Mouse (Mus musculus) retina, postnatal 1 day (tissue): ENCODE results near the gene Ssh2.

Experiments
- DNase-seq: peaks from one replicate; pipeline ENCODE4 v3.0.0-alpha.2; 2012

Ssh2 gene

GRCm38 (mm10) chr11:77465111-77465510 lies 249.0 kb downstream of the Ssh2 start:
- DNase-seq = no peak

GRCm38 (mm10) chr11:77466544-77466943 lies 250.5 kb downstream of the Ssh2 start:
- no peak for DNase-seq

- peak; percentile 60 for DNase-seq
Observed at GRCm38 (mm10) chr11:77467157-77467556, 251.1 kb downstream of the Ssh2 start.

- DNase-seq = peak; percentile 79
Observed at GRCm38 (mm10) chr11:77467784-77468183, 251.7 kb downstream of the Ssh2 start.

- DNase-seq = no peak
Observed at GRCm38 (mm10) chr11:77468397-77468796, 252.3 kb downstream of the Ssh2 start.

- DNase-seq = no peak
Observed at GRCm38 (mm10) chr11:77471407-77471806, 255.3 kb downstream of the Ssh2 start.

GRCm38 (mm10) chr11:77472775-77473174 lies 256.7 kb downstream of the Ssh2 start:
- no peak for DNase-seq

- no peak for DNase-seq
Observed at GRCm38 (mm10) chr11:77476216-77476615, 260.1 kb downstream of the Ssh2 start.

- no peak for DNase-seq
Observed at GRCm38 (mm10) chr11:77476895-77477294, 260.8 kb downstream of the Ssh2 start.

- DNase-seq = no peak
Observed at GRCm38 (mm10) chr11:77483043-77483442, 267.0 kb downstream of the Ssh2 start.

- no peak for DNase-seq
Observed at GRCm38 (mm10) chr11:77483510-77484255, 267.6 kb downstream of the Ssh2 start.

GRCm38 (mm10) chr11:77485229-77485628 lies 269.1 kb downstream of the Ssh2 start:
- DNase-seq = no peak

GRCm38 (mm10) chr11:77486798-77487197 lies 270.7 kb downstream of the Ssh2 start:
- peak; percentile 49 for DNase-seq

GRCm38 (mm10) chr11:77488771-77489581 lies 272.9 kb downstream of the Ssh2 start:
- peak; percentile 60 for DNase-seq

- DNase-seq = peak; percentile 89
Observed at GRCm38 (mm10) chr11:77489591-77490235, 273.6 kb downstream of the Ssh2 start, which contains the start of gene Ankrd13b. Ankrd13b (minus strand) TSS chr11:77489678.

- DNase-seq = no peak
Observed at GRCm38 (mm10) chr11:77490451-77490850, 274.4 kb downstream of the Ssh2 start.

- DNase-seq = peak; percentile 96
Observed at GRCm38 (mm10) chr11:77491123-77491501, 275.0 kb downstream of the Ssh2 start.

GRCm38 (mm10) chr11:77491502-77492291 lies 275.6 kb downstream of the Ssh2 start:
- peak; percentile 85 for DNase-seq

- DNase-seq = peak; percentile 33
Observed at GRCm38 (mm10) chr11:77492311-77492871, 276.3 kb downstream of the Ssh2 start.

GRCm38 (mm10) chr11:77492911-77493332 lies 276.8 kb downstream of the Ssh2 start:
- DNase-seq = peak; percentile 96

- peak; percentile 60 for DNase-seq
Observed at GRCm38 (mm10) chr11:77493512-77494343, 277.6 kb downstream of the Ssh2 start, which contains the start of gene Git1. Git1 (plus strand) TSS chr11:77493562.
